Mouse (Mus musculus): Measurements from ENCODE around the gene Them7. TPM values are rescaled to one million over a fixed set of nuclear protein-coding genes. Genes with fewer than 3 reads are reported as not detected.

The Them7 gene
- 0.13 TPM in 1 of 2 replicates, not detected in the other for polyA plus RNA-seq (2015; fragmentation: Nextera tagmentation; extraction: Ambion mirVana)

GRCm38 (mm10) chr2:105224134-105224986 lies at the start of gene Them7:
Gene Them7 (plus strand): TSS chr2:105224320.
- H3K4me1 ChIP-seq (replicated peaks; ENCODE audit: control insufficient read depth, insufficient read depth, low read length) = peaks cover 9% of the 10 kb centered on the region; the same call in 1 of the 2 replicates
- H3K4me3 ChIP-seq (ENCODE audit: low read length) = peak within 1 kb of the TSS; percentile 44
- no peak within 1 kb of the TSS for H3K27ac ChIP-seq (ENCODE audit: low read length)
- no peaks in the 10 kb centered on the region for H3K9me3 ChIP-seq (ENCODE audit: control insufficient read depth, low read length)
- 5% methylated on average over 38 of the region's 38 CpGs for WGBS
- H3K9ac ChIP-seq (ENCODE audit: low read length) = peak within 1 kb of the TSS; percentile 52
- peak; percentile 45 for ATAC-seq (ENCODE audit: low read depth)
- H3K36me3 ChIP-seq (ENCODE audit: control insufficient read depth, insufficient read depth, low read length) = no peaks in the 10 kb centered on the region
- H3K4me2 ChIP-seq (ENCODE audit: low read depth, low read length) = peak within 1 kb of the TSS; percentile 68
- peaks cover 3% of the 10 kb centered on the region for H3K27me3 ChIP-seq (ENCODE audit: control insufficient read depth, insufficient read depth, low read depth, low read length)

GRCm38 (mm10) chr2:105178871-105179270 lies 45.2 kb upstream of the Them7 start:
- Histone ChIP-seq H3K4me2 (ENCODE audit: low read depth, low read length) (no peak overlapping the region), H3K4me3 (ENCODE audit: low read length) (no peak overlapping the region), H3K36me3 (ENCODE audit: control insufficient read depth, insufficient read depth, low read length) (no peaks in the 10 kb centered on the region), H3K9ac (ENCODE audit: low read length) (no peak overlapping the region), H3K9me3 (ENCODE audit: control insufficient read depth, low read length) (no peaks in the 10 kb centered on the region), H3K27me3 (ENCODE audit: control insufficient read depth, insufficient read depth, low read depth, low read length) (no peaks in the 10 kb centered on the region), H3K27ac (ENCODE audit: low read length) (no peak overlapping the region), H3K4me1 (replicated peaks; ENCODE audit: control insufficient read depth, insufficient read depth, low read length) (no peaks in the 10 kb centered on the region)
- ATAC-seq (ENCODE audit: low read depth) = no peak
- WGBS = 75% methylated on average over 12 of the region's 12 CpGs

- Histone ChIP-seq H3K4me2 (ENCODE audit: low read depth, low read length) (no peak overlapping the region), H3K27ac (ENCODE audit: low read length) (no peak overlapping the region), H3K9ac (ENCODE audit: low read length) (no peak overlapping the region), H3K9me3 (ENCODE audit: control insufficient read depth, low read length) (no peaks in the 10 kb centered on the region), H3K36me3 (ENCODE audit: control insufficient read depth, insufficient read depth, low read length) (no peaks in the 10 kb centered on the region), H3K4me3 (ENCODE audit: low read length) (no peak overlapping the region), H3K4me1 (replicated peaks; ENCODE audit: control insufficient read depth, insufficient read depth, low read length) (no peaks in the 10 kb centered on the region), H3K27me3 (ENCODE audit: control insufficient read depth, insufficient read depth, low read depth, low read length) (no peaks in the 10 kb centered on the region)
- ATAC-seq (ENCODE audit: low read depth) = no peak
- WGBS = 37% methylated on average over 6 of the region's 6 CpGs
Measured at GRCm38 (mm10) chr2:105182501-105182900, 41.6 kb upstream of the Them7 start.

- no peak overlapping the region for H3K4me3 ChIP-seq (ENCODE audit: low read length)
- H3K9ac ChIP-seq (ENCODE audit: low read length) = no peak overlapping the region
- no peaks in the 10 kb centered on the region for H3K9me3 ChIP-seq (ENCODE audit: control insufficient read depth, low read length)
- no peak overlapping the region for H3K4me2 ChIP-seq (ENCODE audit: low read depth, low read length)
- 85% methylated on average over 3 of the region's 3 CpGs for WGBS
- no peaks in the 10 kb centered on the region for H3K27me3 ChIP-seq (ENCODE audit: control insufficient read depth, insufficient read depth, low read depth, low read length)
- no peak overlapping the region for H3K27ac ChIP-seq (ENCODE audit: low read length)
- H3K36me3 ChIP-seq (ENCODE audit: control insufficient read depth, insufficient read depth, low read length) = no peaks in the 10 kb centered on the region
- no peaks in the 10 kb centered on the region for H3K4me1 ChIP-seq (replicated peaks; ENCODE audit: control insufficient read depth, insufficient read depth, low read length)
- no peak for ATAC-seq (ENCODE audit: low read depth)
Measured at GRCm38 (mm10) chr2:105185140-105185539, 39.0 kb upstream of the Them7 start.

- no peak overlapping the region for H3K27ac ChIP-seq (ENCODE audit: low read length)
- no peak overlapping the region for H3K4me2 ChIP-seq (ENCODE audit: low read depth, low read length)
- 77% methylated on average over 13 of the region's 13 CpGs for WGBS
- H3K4me3 ChIP-seq (ENCODE audit: low read length) = no peak overlapping the region
- H3K27me3 ChIP-seq (ENCODE audit: control insufficient read depth, insufficient read depth, low read depth, low read length) = no peaks in the 10 kb centered on the region
- H3K9ac ChIP-seq (ENCODE audit: low read length) = no peak overlapping the region
- no peak for ATAC-seq (ENCODE audit: low read depth)
- no peaks in the 10 kb centered on the region for H3K9me3 ChIP-seq (ENCODE audit: control insufficient read depth, low read length)
- no peaks in the 10 kb centered on the region for H3K36me3 ChIP-seq (ENCODE audit: control insufficient read depth, insufficient read depth, low read length)
- no peaks in the 10 kb centered on the region for H3K4me1 ChIP-seq (replicated peaks; ENCODE audit: control insufficient read depth, insufficient read depth, low read length)
Measured at GRCm38 (mm10) chr2:105185768-105186529, 38.2 kb upstream of the Them7 start.

- Histone ChIP-seq H3K4me2 (ENCODE audit: low read depth, low read length) (no peak overlapping the region), H3K36me3 (ENCODE audit: control insufficient read depth, insufficient read depth, low read length) (no peaks in the 10 kb centered on the region), H3K27ac (ENCODE audit: low read length) (no peak overlapping the region), H3K4me3 (ENCODE audit: low read length) (no peak overlapping the region), H3K9ac (ENCODE audit: low read length) (no peak overlapping the region), H3K4me1 (replicated peaks; ENCODE audit: control insufficient read depth, insufficient read depth, low read length) (no peaks in the 10 kb centered on the region), H3K27me3 (ENCODE audit: control insufficient read depth, insufficient read depth, low read depth, low read length) (no peaks in the 10 kb centered on the region), H3K9me3 (ENCODE audit: control insufficient read depth, low read length) (no peaks in the 10 kb centered on the region)
- ATAC-seq (ENCODE audit: low read depth) = no peak
- WGBS = 54% methylated on average over 5 of the region's 5 CpGs
Measured at GRCm38 (mm10) chr2:105186591-105186990, 37.5 kb upstream of the Them7 start.

- Histone ChIP-seq H3K36me3 (ENCODE audit: control insufficient read depth, insufficient read depth, low read length) (no peaks in the 10 kb centered on the region), H3K4me2 (ENCODE audit: low read depth, low read length) (no peak overlapping the region), H3K4me3 (ENCODE audit: low read length) (no peak overlapping the region), H3K9ac (ENCODE audit: low read length) (no peak overlapping the region), H3K27ac (ENCODE audit: low read length) (no peak overlapping the region), H3K9me3 (ENCODE audit: control insufficient read depth, low read length) (no peaks in the 10 kb centered on the region), H3K4me1 (replicated peaks; ENCODE audit: control insufficient read depth, insufficient read depth, low read length) (no peaks in the 10 kb centered on the region), H3K27me3 (ENCODE audit: control insufficient read depth, insufficient read depth, low read depth, low read length) (no peaks in the 10 kb centered on the region)
- ATAC-seq (ENCODE audit: low read depth) = no peak
- WGBS = 77% methylated on average over 10 of the region's 10 CpGs
Measured at GRCm38 (mm10) chr2:105188182-105188581, 35.9 kb upstream of the Them7 start.

- no peak overlapping the region for H3K4me3 ChIP-seq (ENCODE audit: low read length)
- no peak overlapping the region for H3K9ac ChIP-seq (ENCODE audit: low read length)
- no peaks in the 10 kb centered on the region for H3K9me3 ChIP-seq (ENCODE audit: control insufficient read depth, low read length)
- no peak for ATAC-seq (ENCODE audit: low read depth)
- H3K36me3 ChIP-seq (ENCODE audit: control insufficient read depth, insufficient read depth, low read length) = no peaks in the 10 kb centered on the region
- no peaks in the 10 kb centered on the region for H3K27me3 ChIP-seq (ENCODE audit: control insufficient read depth, insufficient read depth, low read depth, low read length)
- no peak overlapping the region for H3K4me2 ChIP-seq (ENCODE audit: low read depth, low read length)
- no peak overlapping the region for H3K27ac ChIP-seq (ENCODE audit: low read length)
- WGBS = 22% methylated on average over 5 of the region's 5 CpGs
- no peaks in the 10 kb centered on the region for H3K4me1 ChIP-seq (replicated peaks; ENCODE audit: control insufficient read depth, insufficient read depth, low read length)
Measured at GRCm38 (mm10) chr2:105189352-105189751, 34.8 kb upstream of the Them7 start.

GRCm38 (mm10) chr2:105200152-105200551 lies 24.0 kb upstream of the Them7 start:
- H3K9me3 ChIP-seq (ENCODE audit: control insufficient read depth, low read length) = no peaks in the 10 kb centered on the region
- no peak overlapping the region for H3K9ac ChIP-seq (ENCODE audit: low read length)
- H3K36me3 ChIP-seq (ENCODE audit: control insufficient read depth, insufficient read depth, low read length) = no peaks in the 10 kb centered on the region
- no peak overlapping the region for H3K4me2 ChIP-seq (ENCODE audit: low read depth, low read length)
- H3K4me3 ChIP-seq (ENCODE audit: low read length) = no peak overlapping the region
- WGBS = 37% methylated on average over 8 of the region's 8 CpGs
- no peaks in the 10 kb centered on the region for H3K4me1 ChIP-seq (replicated peaks; ENCODE audit: control insufficient read depth, insufficient read depth, low read length)
- H3K27ac ChIP-seq (ENCODE audit: low read length) = no peak overlapping the region
- ATAC-seq (ENCODE audit: low read depth) = no peak
- H3K27me3 ChIP-seq (ENCODE audit: control insufficient read depth, insufficient read depth, low read depth, low read length) = no peaks in the 10 kb centered on the region
